Mouse (Mus musculus): ENCODE data around the gene Vmn2r57.

DNA sequence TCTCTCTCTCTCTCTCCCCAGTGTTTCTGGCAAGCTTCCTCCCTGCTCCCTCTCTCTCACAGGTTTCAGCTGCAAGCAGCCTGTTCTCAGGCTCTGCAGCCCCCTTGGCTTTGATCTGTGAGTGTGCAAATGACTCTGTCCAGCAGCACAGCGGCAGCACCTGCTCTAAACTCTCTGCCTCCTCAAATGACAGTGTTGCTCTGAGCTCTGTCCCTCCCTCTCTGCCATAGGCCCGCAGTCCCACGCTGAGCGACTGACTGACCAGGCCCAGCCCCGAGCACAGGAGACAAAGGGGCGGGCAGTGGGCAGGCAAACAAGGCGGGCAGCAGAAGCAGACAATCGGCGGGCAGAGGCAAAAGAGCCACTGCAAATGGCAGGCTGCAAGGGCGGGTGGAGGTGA is 3.4 kb upstream of the Vmn2r57 start:
- TF ChIP-seq CTCF (IDR thresholded peaks at IDR 0.05; ENCODE audit: low read depth) (no peak), EP300 (IDR thresholded peaks at IDR 0.05; ENCODE audit: low read depth) (no peak)

All from liver, postnatal 0 days (tissue).